Mouse (Mus musculus) embryonic facial prominence, embryonic 13.5 days (tissue): ENCODE data around the gene Zfp784. TPM values are rescaled to one million over a fixed set of nuclear protein-coding genes. Genes with fewer than 3 reads are reported as not detected.
A peak's percentile ranks its signal among the peaks of the same experiment; 100 is the strongest.
"Not testable (repeated sequence)": the region's sequence is repeated elsewhere in the genome, so short reads cannot be mapped to it uniquely, and the experiment has no call there.

Source experiments
- ATAC-seq: fragments of 200-750 bp; cut with Nextera tagmentation; 2 replicates; pipeline ENCODE4 v1.8.0; 2017; ENCODE audit warnings: low read depth; ENCODE audit not compliant: insufficient number of reproducible peaks, insufficient read depth, low FRiP score, low TSS enrichment
- H3K27ac ChIP-seq: fragments of 300-500 bp; sonication (generic); 2 replicates; pipeline ENCODE4 v1.5.1; 2015; ENCODE audit warnings: moderate library complexity, mild to moderate bottlenecking, inconsistent platforms
- H3K27me3 ChIP-seq: fragments of 300-500 bp; sonication (generic); 2 replicates; pipeline ENCODE4 v1.6.1; 2015; ENCODE audit warnings: mild to moderate bottlenecking, inconsistent platforms
- H3K36me3 ChIP-seq: fragments of 300-500 bp; sonication (generic); 2 replicates; pipeline ENCODE4 v1.6.1; 2015; ENCODE audit warnings: mild to moderate bottlenecking, inconsistent platforms
- H3K4me1 ChIP-seq: fragments of 300-500 bp; sonication (generic); 2 replicates; pipeline ENCODE4 v1.6.1; 2015; ENCODE audit warnings: inconsistent platforms
- H3K4me2 ChIP-seq: fragments of 300-500 bp; sonication (generic); 2 replicates; pipeline ENCODE4 v1.6.1; 2015; ENCODE audit warnings: moderate library complexity, mild to moderate bottlenecking, inconsistent platforms
- H3K4me3 ChIP-seq: fragments of 300-500 bp; sonication (generic); 2 replicates; pipeline ENCODE4 v1.5.1; 2015; ENCODE audit warnings: mild to moderate bottlenecking, inconsistent platforms
- H3K9ac ChIP-seq: fragments of 300-500 bp; sonication (generic); 2 replicates; pipeline ENCODE4 v1.6.1; 2015; ENCODE audit warnings: mild to moderate bottlenecking, inconsistent platforms
- H3K9me3 ChIP-seq: fragments of 300-500 bp; sonication (generic); 2 replicates; pipeline ENCODE4 v1.6.1; 2016; ENCODE audit warnings: inconsistent platforms
- WGBS: fragments of 180-500 bp; shearing (Covaris S2); methylation state at CpG from one replicate; pipeline ENCODE4 v1.1.7; 2015; ENCODE audit warnings: mixed read lengths; 5-methylcytosine and 5-hydroxymethylcytosine counted together
- polyA plus RNA-seq: library from polyadenylated mRNA; unstranded; fragments of >200 nt; fragmentation: Nextera tagmentation; extraction: Ambion mirVana; gene quantifications from 2 replicates; pipeline ENCODE4 v1.2.1, GENCODE M21; 2015

The Zfp784 gene
- 5.6 and 5.9 TPM in 2 replicates for polyA plus RNA-seq

DNA sequence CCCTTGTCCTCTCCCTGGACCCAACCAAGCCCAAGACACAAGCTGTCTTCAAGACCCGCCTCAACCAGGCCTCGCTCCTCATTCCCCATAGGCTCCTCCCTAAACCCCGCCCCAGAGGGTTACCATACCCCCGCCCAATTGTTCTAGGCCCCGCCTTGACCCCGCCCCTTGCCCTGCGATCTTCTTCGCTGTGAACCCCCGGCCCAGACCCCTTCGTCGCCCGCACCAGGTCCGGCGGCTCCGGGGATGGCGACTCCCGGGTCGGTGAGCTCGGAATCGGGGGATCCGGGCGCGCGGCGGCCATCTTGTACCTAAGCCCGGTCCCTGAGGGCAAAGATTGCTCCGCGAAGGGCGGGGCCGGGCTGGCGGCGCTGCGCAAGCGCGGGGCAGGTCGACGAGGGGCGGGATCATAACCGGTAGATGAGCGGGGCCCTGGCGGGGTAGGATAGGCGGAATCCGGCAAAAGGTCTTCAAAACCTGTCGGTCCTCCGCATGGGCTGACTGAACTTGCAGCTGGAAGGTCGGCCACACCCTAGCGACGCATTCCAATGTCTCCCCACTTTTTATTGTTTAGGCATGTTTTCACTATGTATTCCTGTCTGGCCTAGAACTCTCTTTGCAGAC is at the start of gene Zfp784:
TSS of gene Zfp784 (minus strand) at position 338 of the 624 bp plus-strand sequence.
- Histone ChIP-seq H3K4me2 (peak within 1 kb of the TSS; percentile 60), H3K4me1 (peaks cover 9% of the 10 kb centered on the region), H3K9me3 (peaks cover 14% of the 10 kb centered on the region), H3K27me3 (no peaks in the 10 kb centered on the region), H3K9ac (peak within 1 kb of the TSS; percentile 81), H3K4me3 (peak within 1 kb of the TSS; percentile 61), H3K27ac (peak within 1 kb of the TSS; percentile 97), H3K36me3 (peaks cover 48% of the 10 kb centered on the region)
- ATAC-seq = peak; percentile 92
- WGBS = under 1% methylated on average over 48 of the region's 48 CpGs

DNA sequence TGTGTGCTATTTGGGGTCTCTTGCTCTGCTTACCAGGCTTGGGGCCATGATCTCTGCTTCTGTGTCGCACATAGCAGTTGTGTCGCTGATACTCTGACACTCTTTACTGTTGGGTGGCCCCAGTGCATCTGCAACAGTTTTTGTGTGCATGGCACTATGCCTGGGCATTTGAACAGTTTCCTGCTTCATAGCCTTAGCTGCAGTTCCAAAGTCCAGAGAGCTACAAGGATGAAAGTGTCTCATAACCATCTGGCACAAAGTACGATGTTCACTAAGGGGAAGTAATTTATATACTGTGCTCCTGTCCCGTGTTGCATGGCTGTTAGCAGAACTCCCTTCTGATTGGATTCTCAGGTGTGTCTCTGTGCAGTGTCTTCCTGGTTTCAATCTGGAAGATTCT is 49.6 kb upstream of the Zfp784 start:
- Histone ChIP-seq H3K27ac (no peak overlapping the region), H3K4me1 (no peaks in the 10 kb centered on the region), H3K36me3 (peaks cover 62% of the 10 kb centered on the region), H3K4me3 (no peak overlapping the region), H3K27me3 (no peaks in the 10 kb centered on the region), H3K9ac (no peak overlapping the region), H3K9me3 (no peaks in the 10 kb centered on the region), H3K4me2 (no peak overlapping the region)
- WGBS = 84% methylated on average over 4 of the region's 4 CpGs
- ATAC-seq = no peak

DNA sequence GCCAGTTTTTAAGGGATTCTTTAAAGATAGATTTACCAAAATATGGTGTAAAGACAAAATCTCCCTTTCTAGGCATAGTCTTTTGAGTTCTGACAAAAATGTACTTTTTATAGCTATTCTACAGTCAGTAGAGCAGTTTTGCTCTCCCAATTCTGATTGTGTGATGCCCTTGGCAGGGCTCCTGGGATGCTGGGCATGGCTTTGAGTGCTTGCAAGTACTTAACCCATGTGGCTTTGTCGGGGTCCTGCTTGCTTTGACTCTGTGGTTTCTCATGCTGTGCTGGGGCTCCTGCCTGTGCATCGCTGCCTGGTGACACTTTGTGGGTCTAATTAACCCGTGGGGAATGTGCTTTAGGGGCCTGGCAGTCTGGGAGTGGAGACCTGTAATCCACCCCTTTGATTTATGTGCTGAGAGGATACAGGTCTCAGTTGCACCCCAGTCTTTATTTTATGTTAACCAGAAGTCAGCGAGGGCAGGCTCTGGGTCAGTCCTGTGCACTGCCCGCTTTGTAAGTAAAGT is 48.7 kb upstream of the Zfp784 start:
- WGBS = 75% methylated on average over 5 of the region's 5 CpGs
- Histone ChIP-seq H3K9ac (no peak overlapping the region), H3K4me3 (no peak overlapping the region), H3K4me1 (peaks cover 3% of the 10 kb centered on the region), H3K27ac (no peak overlapping the region), H3K9me3 (no peaks in the 10 kb centered on the region), H3K36me3 (peaks cover 57% of the 10 kb centered on the region), H3K27me3 (no peaks in the 10 kb centered on the region), H3K4me2 (no peak overlapping the region)
- ATAC-seq = no peak

DNA sequence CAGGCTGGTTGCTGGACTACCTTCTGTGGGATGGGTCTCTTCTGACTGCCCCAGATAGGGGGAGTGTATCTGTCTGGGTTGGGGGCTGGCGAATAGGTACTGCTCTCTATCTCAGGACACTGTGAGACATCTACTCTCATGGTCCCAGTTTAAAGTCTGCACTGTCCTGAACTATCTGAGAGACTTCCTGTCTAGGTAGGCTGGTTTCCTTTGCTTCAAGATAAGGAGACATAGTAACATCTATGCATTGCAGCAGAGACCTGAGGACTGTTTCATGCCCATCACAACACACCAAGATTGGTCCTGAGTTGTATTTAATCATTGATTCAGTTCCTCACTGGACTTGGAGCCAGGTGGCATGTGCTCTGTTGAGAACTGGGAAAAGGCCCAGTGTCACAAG is 47.3 kb upstream of the Zfp784 start:
- no peaks in the 10 kb centered on the region for H3K9me3 ChIP-seq
- 90% methylated on average over 1 of the region's 1 CpGs for WGBS
- H3K9ac ChIP-seq = no peak overlapping the region
- no peak overlapping the region for H3K27ac ChIP-seq
- H3K36me3 ChIP-seq = peaks cover 46% of the 10 kb centered on the region
- peaks cover 12% of the 10 kb centered on the region for H3K4me1 ChIP-seq
- H3K4me2 ChIP-seq = no peak overlapping the region
- H3K4me3 ChIP-seq = no peak overlapping the region
- no peak for ATAC-seq
- no peaks in the 10 kb centered on the region for H3K27me3 ChIP-seq

DNA sequence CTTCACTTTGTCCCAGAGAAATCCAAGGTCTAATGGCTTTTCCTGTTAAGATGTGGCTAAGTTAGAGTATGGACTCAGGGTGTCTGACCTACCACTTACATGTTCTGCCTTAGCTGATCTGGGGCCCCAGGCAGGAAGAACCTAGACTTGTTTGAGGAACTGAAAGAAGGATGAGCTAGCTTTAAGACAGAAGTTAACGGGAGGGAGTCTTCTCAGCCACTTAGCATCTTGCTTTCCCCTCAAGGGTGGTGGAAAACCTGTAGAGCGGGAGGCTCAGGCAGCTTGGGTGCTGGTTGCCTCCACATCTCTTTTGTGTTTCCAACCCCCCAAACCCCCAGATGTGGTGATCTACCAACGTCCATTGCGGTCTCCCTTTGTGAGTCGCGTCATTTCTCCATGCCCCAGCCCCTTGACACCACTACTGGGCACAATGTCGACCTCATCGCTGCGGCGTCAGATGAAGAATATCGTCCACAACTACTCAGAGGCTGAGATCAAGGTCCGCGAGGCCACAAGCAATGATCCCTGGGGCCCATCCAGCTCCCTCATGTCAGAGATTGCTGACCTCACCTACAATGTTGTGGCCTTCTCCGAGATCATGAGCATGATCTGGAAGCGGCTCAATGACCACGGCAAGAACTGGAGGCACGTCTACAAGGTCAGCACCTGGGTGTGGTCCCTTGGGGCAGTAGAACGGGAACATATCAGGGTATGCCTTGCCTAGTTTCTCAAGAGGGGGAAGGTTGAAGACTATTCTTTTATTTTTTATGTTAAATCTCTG is 45.3 kb upstream of the Zfp784 start:
- no peak for ATAC-seq
- H3K27me3 ChIP-seq = no peaks in the 10 kb centered on the region

DNA sequence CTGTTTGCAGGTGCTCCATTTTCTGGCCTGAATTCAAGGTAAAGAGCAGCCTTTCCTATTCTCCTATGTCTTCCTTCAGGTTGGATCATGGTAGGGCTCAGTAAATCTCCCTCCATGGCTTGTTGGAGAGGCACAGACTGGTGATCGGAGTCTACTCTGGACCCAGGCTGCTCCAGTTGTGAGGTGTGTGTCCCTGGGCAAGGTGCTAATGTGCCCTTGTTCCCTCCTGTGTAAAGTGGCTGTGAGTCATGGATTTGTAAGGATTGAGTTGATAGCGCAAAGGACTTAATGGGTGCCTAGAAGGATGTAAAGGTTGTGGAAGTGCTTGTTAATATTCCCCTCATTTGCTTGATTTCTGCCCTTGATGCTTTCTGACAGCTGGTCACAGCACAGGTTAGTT is 43.7 kb upstream of the Zfp784 start:
- no peaks in the 10 kb centered on the region for H3K9me3 ChIP-seq
- H3K4me2 ChIP-seq = peak overlapping the region; percentile 74
- H3K4me3 ChIP-seq = peak overlapping the region; percentile 99; the same call in 1 of the 2 replicates
- H3K36me3 ChIP-seq = peaks cover 52% of the 10 kb centered on the region
- no peak overlapping the region for H3K27ac ChIP-seq
- no peak overlapping the region; the same call in 1 of the 2 replicates for H3K9ac ChIP-seq
- 96% methylated on average over 2 of the region's 2 CpGs for WGBS
- no peak for ATAC-seq
- H3K4me1 ChIP-seq = peaks cover 12% of the 10 kb centered on the region
- H3K27me3 ChIP-seq = no peaks in the 10 kb centered on the region

More for the DNA sequence above, 45.3 kb upstream of the Zfp784 start:
- no peak overlapping the region for H3K9ac ChIP-seq
- H3K4me3 ChIP-seq = no peak overlapping the region
- peaks cover 41% of the 10 kb centered on the region for H3K36me3 ChIP-seq
- no peaks in the 10 kb centered on the region for H3K9me3 ChIP-seq
- H3K4me1 ChIP-seq = peaks cover 12% of the 10 kb centered on the region
- H3K4me2 ChIP-seq = no peak overlapping the region
- 92% methylated on average over 18 of the region's 18 CpGs for WGBS
- no peak overlapping the region for H3K27ac ChIP-seq

DNA sequence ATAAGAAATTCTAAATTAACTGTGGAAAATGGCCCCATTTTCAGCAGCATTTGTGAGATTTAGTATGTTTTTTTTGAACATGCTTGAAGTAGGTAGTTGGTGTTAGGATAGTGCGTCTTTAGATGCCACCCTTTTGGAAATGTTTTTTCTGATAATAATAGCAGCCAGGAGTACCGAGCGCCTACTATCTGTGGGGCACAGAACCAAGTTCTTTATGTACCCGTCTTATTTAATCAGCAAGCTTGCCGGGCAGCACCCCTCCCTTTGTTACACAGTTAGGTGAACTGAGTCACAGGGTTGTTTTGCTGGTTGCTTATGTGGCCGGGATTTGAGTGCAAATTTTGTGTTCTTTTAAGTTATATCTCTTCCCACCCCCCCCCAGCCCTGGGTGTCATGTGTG is 43.0 kb upstream of the Zfp784 start:
- no peaks in the 10 kb centered on the region for H3K9me3 ChIP-seq
- H3K27ac ChIP-seq = no peak overlapping the region
- peak overlapping the region; percentile 99 for H3K4me3 ChIP-seq
- peaks cover 12% of the 10 kb centered on the region for H3K4me1 ChIP-seq
- ATAC-seq = no peak
- peaks cover 55% of the 10 kb centered on the region for H3K36me3 ChIP-seq
- no peaks in the 10 kb centered on the region for H3K27me3 ChIP-seq
- WGBS = 69% methylated on average over 6 of the region's 6 CpGs
- H3K9ac ChIP-seq = peak overlapping the region; percentile 97
- H3K4me2 ChIP-seq = peak overlapping the region; percentile 74

DNA sequence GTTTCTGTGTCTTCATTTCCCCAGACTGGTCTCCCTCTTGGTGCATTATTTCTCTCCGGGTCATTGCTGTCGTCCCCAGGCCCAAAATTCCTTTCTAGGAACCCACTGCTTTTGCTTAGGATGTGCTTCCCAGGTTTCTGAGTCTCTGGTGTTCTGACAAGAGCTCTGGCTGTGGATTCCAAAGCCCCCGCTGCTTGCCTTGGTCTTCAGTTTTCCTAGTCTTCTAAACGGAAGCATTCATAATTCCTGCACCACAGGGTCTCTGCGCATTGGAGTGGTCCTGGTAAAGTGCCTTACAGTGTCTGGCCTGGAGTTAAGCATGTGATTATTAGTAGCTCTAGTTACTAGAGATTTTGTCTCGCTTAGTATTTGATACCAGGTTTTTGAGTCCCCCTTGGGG is 42.6 kb upstream of the Zfp784 start:
- peak overlapping the region; percentile 93 for H3K27ac ChIP-seq
- H3K4me1 ChIP-seq = peaks cover 12% of the 10 kb centered on the region
- H3K27me3 ChIP-seq = no peaks in the 10 kb centered on the region
- peak overlapping the region; percentile 74 for H3K4me2 ChIP-seq
- ATAC-seq = no peak
- peak overlapping the region; percentile 97 for H3K9ac ChIP-seq
- peak overlapping the region; percentile 99 for H3K4me3 ChIP-seq
- no peaks in the 10 kb centered on the region for H3K9me3 ChIP-seq
- WGBS = 8% methylated on average over 6 of the region's 6 CpGs
- H3K36me3 ChIP-seq = peaks cover 53% of the 10 kb centered on the region

DNA sequence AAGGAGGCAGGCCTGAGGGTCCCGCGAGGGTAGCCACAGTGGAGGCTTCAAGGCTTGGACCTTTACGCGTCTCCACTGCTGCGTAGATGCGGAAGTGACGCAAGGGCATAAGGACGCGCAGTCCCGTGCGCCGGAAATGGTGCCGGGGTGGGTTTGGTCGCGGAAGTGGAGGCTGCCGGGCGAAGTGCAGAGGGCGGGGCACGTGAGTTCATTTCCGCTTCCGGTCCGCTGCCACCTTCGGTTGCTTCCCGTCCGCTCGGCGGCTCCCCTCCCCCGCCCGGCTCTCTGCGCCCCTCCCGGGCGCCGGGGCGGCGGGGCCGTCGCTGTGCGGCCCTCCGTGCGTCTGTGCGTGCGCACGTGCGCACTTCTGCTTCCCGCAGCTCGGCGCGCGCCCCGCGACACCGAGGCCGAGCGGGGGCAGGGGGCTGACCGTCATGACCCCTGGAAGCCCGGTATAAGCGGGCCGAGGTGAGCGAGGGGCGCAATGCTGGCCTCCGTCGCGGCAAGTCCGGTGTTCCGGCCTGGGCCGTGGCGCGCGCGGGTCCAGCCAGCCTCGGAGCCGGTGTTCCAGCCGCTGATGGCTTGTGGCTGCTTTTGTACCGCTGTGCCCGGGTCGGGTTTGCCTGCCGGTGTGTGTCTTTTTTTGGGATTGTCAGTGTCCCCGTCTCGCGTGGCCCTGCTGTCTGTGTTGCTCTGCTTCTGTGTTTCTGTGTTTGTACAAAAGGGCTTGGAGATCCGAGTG is 41.9 kb upstream of the Zfp784 start, which contains the start of gene Epn1:
TSS of gene Epn1 (plus strand) at position 226 of the 742 bp plus-strand sequence.
- H3K4me1 ChIP-seq = peaks cover 12% of the 10 kb centered on the region
- no peaks in the 10 kb centered on the region for H3K9me3 ChIP-seq
- peak within 1 kb of the TSS; percentile 93 for H3K27ac ChIP-seq
- WGBS = under 1% methylated on average over 81 of the region's 81 CpGs
- peak within 1 kb of the TSS; percentile 99 for H3K4me3 ChIP-seq
- peak within 1 kb of the TSS; percentile 97 for H3K9ac ChIP-seq
- H3K36me3 ChIP-seq = peaks cover 52% of the 10 kb centered on the region
- no peaks in the 10 kb centered on the region for H3K27me3 ChIP-seq
- peak; percentile 91 for ATAC-seq
- H3K4me2 ChIP-seq = peak within 1 kb of the TSS; percentile 74

DNA sequence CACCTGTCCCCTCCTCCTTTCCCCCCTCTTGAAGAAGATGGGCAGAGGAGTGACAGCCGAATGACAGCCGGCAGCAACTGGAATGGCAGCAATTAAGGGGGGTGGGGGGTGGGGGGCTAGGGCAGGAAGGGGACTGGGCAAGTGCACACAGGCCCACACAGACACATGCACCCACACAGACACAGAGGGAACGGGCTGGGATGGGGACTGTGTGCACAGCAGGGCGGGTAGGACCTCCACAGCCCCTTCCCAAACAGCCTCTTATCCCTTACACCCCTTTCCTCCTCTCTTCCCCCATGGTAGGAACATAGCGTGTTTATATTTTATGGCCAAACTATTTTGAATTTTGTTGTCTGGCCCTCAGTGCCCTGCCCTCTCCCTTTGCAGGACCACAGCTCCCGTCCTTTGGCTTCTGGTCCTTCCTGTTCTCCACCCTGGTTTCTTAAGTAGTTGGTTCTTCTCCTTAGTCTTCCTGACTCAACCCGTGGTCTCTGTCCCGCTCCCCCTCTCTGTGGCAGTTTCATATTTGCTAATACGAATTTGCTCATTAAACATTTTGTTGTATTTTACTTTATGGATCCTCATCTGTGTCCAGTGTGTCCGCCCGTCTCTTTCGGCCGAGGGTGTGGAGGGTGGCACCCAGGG is 41.2 kb upstream of the Zfp784 start:
- not testable (repeated sequence) for ATAC-seq, H3K9me3 ChIP-seq, H3K27me3 ChIP-seq
- Histone ChIP-seq H3K4me1 (peaks cover 12% of the 10 kb centered on the region), H3K36me3 (peaks cover 55% of the 10 kb centered on the region), H3K4me3 (peak overlapping the region; percentile 99), H3K9ac (peak overlapping the region; percentile 97), H3K4me2 (peak overlapping the region; percentile 74), H3K27ac (peak overlapping the region; percentile 93)
- WGBS = 49% methylated on average over 11 of the region's 13 CpGs

DNA sequence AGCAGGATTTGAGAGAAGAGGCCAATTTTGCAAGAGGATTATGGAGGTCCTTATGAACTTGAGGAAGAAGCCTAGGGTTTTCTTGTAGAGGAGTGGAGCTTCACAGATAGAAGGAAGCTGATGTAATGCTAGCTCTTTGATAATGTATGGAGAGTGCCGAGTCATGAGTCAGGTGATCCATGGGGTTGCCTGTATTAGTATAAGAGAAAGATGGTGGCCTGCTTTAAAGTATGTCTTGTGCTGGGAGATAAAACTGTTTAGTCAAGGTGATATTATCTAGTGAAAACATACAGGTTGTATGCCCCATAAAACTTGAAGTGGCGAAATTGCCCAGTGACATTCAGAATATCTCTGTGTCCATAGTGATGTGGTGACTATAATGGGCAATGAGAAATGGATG is 38.7 kb upstream of the Zfp784 start:
- ATAC-seq = no peak
- no peak overlapping the region for H3K4me2 ChIP-seq
- H3K9ac ChIP-seq = no peak overlapping the region
- 81% methylated on average over 2 of the region's 2 CpGs for WGBS
- H3K4me3 ChIP-seq = no peak overlapping the region
- H3K27ac ChIP-seq = no peak overlapping the region
- peaks cover 65% of the 10 kb centered on the region for H3K36me3 ChIP-seq
- H3K4me1 ChIP-seq = peaks cover 9% of the 10 kb centered on the region
- H3K27me3 ChIP-seq = no peaks in the 10 kb centered on the region
- H3K9me3 ChIP-seq = no peaks in the 10 kb centered on the region
